Mouse (Mus musculus): Measurements from ENCODE around the gene Pawr. TPM values are rescaled to one million over a fixed set of nuclear protein-coding genes. Genes with fewer than 3 reads are reported as not detected.

Pawr gene
- total RNA-seq, 1 experiment = 36.4 TPM

DNA sequence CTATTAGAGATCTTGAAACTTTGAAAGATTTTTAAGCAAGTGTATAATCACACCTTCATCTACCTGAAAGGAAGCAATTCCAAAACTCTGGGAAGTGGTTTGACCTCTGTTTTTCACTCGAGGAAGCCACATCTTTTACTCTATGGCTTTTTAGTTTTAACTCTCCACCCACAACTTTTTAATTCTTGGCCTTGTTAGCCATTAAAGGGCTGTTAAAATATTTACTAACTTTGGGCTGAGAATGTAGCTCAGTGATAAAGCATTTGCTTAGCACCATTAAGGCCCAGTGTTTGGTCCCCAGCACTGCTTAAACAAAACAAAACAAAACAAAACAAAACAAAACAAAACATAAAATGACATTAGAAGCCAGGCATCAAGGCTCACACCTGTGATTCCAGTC, 2.2 kb downstream of the Pawr start:
- no peaks in the 10 kb centered on the region for H3K9me3 ChIP-seq (ENCODE audit: control insufficient read depth, insufficient read depth, low read depth, low read length)
- H3K4me3 ChIP-seq (ENCODE audit: insufficient read depth in 1 of 2, low read depth in 1 of 2, low read length in 2 of 2, poor library complexity in 1 of 2, severe bottlenecking in 1 of 2) = peak overlapping the region; percentile 80 to 99; a peak in 3 of 4 replicates
- H3K27ac ChIP-seq (ENCODE audit: insufficient read depth, low read depth, low read length, poor library complexity, severe bottlenecking) = no peak overlapping the region
- H3K36me3 ChIP-seq (ENCODE audit: control insufficient read depth, insufficient read depth, low read length, poor library complexity, severe bottlenecking) = peaks cover 4% of the 10 kb centered on the region; the same call in 1 of the 2 replicates
- H3K4me1 ChIP-seq (ENCODE audit: control insufficient read depth in 2 of 2, insufficient read depth in 2 of 2, low read length in 2 of 2, poor library complexity in 1 of 2) = peaks cover 1 to 4% of the 10 kb centered on the region in 2 experiments; a peak in 2 of 4 replicates
- peak overlapping the region; percentile 90; the same call in 1 of the 2 replicates for H3K9ac ChIP-seq (ENCODE audit: insufficient read depth, low read depth, low read length, poor library complexity, severe bottlenecking)
- in situ Hi-C loops (cut with MboI; ENCODE audit: low sequenced_read_pairs in 2 of 2, unreplicated experiment in 2 of 2) = no loop called here
- no peak for DNase-seq (ENCODE audit: low read depth, low spot score)
- no peak for TF ChIP-seq ZNF384 (IDR thresholded peaks at IDR 0.05; ENCODE audit: low read depth, low read length)
- TF ChIP-seq HCFC1 (IDR thresholded peaks at IDR 0.05; ENCODE audit: borderline replicate concordance, insufficient read depth, low read length) = no peak
- TF ChIP-seq CHD2 (IDR thresholded peaks at IDR 0.05; ENCODE audit: low read depth, low read length) = no peak
- no peak for TF ChIP-seq MAFK (IDR thresholded peaks at IDR 0.05; ENCODE audit: insufficient read depth, low read depth, low read length)
- no peak for TF ChIP-seq ZC3H11A (IDR thresholded peaks at IDR 0.05; ENCODE audit: borderline replicate concordance, low read depth, low read length)

DNA sequence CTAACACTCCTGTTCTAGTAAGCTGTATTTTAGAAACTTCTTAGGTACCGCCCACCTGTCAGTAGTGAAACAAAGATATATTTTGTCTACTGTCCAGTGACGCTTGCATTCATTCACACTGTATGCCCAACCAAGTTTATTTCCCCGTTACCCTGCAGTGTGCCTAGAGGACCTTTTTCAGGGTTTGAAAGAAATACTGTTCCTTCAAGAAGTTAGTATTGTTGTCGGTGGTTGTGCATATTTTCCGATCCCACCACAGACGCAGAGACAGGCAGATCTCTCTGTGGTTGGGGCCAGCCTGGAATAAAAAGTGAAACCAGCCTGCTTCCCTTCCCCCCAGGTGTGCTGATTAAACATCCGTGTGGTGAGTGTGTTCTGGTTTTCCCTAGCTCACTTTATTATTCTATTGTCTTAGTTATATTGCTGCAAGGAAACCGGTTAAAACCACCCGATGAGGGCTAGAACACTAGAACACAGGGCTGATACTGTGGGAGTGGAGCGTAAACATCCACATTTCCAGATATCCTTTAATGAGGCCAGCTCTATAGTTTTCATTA, 3.9 kb downstream of the Pawr start:
- Histone ChIP-seq H3K36me3 (ENCODE audit: control insufficient read depth, insufficient read depth, low read length, poor library complexity, severe bottlenecking) (peaks cover 6% of the 10 kb centered on the region; the same call in 1 of the 2 replicates), H3K27ac (ENCODE audit: insufficient read depth, low read depth, low read length, poor library complexity, severe bottlenecking) (no peak overlapping the region), H3K4me1 (ENCODE audit: control insufficient read depth in 2 of 2, insufficient read depth in 2 of 2, low read length in 2 of 2, poor library complexity in 1 of 2) (peaks cover 1 to 4% of the 10 kb centered on the region in 2 experiments; a peak in 2 of 4 replicates), H3K4me3 (ENCODE audit: insufficient read depth in 1 of 2, low read depth in 1 of 2, low read length in 2 of 2, poor library complexity in 1 of 2, severe bottlenecking in 1 of 2) (no peak overlapping the region), H3K9ac (ENCODE audit: insufficient read depth, low read depth, low read length, poor library complexity, severe bottlenecking) (no peak overlapping the region), H3K9me3 (ENCODE audit: control insufficient read depth, insufficient read depth, low read depth, low read length) (no peaks in the 10 kb centered on the region)
- TF ChIP-seq MAFK (IDR thresholded peaks at IDR 0.05; ENCODE audit: insufficient read depth, low read depth, low read length) (no peak), CHD2 (IDR thresholded peaks at IDR 0.05; ENCODE audit: low read depth, low read length) (no peak), ZC3H11A (IDR thresholded peaks at IDR 0.05; ENCODE audit: borderline replicate concordance, low read depth, low read length) (no peak), HCFC1 (IDR thresholded peaks at IDR 0.05; ENCODE audit: borderline replicate concordance, insufficient read depth, low read length) (no peak), ZNF384 (IDR thresholded peaks at IDR 0.05; ENCODE audit: low read depth, low read length) (no peak)
- in situ Hi-C loops (cut with MboI; ENCODE audit: low sequenced_read_pairs in 2 of 2, unreplicated experiment in 2 of 2) = no loop called here
- no peak for DNase-seq (ENCODE audit: low read depth, low spot score)

- H3K36me3 ChIP-seq (ENCODE audit: control insufficient read depth, insufficient read depth, low read length, poor library complexity, severe bottlenecking) = peaks cover 6% of the 10 kb centered on the region; the same call in 1 of the 2 replicates
- no peak overlapping the region for H3K9ac ChIP-seq (ENCODE audit: insufficient read depth, low read depth, low read length, poor library complexity, severe bottlenecking)
- H3K27ac ChIP-seq (ENCODE audit: insufficient read depth, low read depth, low read length, poor library complexity, severe bottlenecking) = no peak overlapping the region
- H3K4me3 ChIP-seq (ENCODE audit: insufficient read depth in 1 of 2, low read depth in 1 of 2, low read length in 2 of 2, poor library complexity in 1 of 2, severe bottlenecking in 1 of 2) = no peak overlapping the region
- H3K4me1 ChIP-seq (ENCODE audit: control insufficient read depth in 2 of 2, insufficient read depth in 2 of 2, low read length in 2 of 2, poor library complexity in 1 of 2) = peaks cover 1 to 2% of the 10 kb centered on the region in 2 experiments; a peak in 2 of 4 replicates
- in situ Hi-C loops (cut with MboI; ENCODE audit: low sequenced_read_pairs in 2 of 2, unreplicated experiment in 2 of 2) = no loop called here
- no peaks in the 10 kb centered on the region for H3K9me3 ChIP-seq (ENCODE audit: control insufficient read depth, insufficient read depth, low read depth, low read length)
- no peak for DNase-seq (ENCODE audit: low read depth, low spot score)
- TF ChIP-seq MAFK (IDR thresholded peaks at IDR 0.05; ENCODE audit: insufficient read depth, low read depth, low read length) (no peak), ZNF384 (IDR thresholded peaks at IDR 0.05; ENCODE audit: low read depth, low read length) (no peak)
These were observed 4.7 kb downstream of the Pawr start for GRCm38 (mm10) chr10:108336581-108336980.

DNA sequence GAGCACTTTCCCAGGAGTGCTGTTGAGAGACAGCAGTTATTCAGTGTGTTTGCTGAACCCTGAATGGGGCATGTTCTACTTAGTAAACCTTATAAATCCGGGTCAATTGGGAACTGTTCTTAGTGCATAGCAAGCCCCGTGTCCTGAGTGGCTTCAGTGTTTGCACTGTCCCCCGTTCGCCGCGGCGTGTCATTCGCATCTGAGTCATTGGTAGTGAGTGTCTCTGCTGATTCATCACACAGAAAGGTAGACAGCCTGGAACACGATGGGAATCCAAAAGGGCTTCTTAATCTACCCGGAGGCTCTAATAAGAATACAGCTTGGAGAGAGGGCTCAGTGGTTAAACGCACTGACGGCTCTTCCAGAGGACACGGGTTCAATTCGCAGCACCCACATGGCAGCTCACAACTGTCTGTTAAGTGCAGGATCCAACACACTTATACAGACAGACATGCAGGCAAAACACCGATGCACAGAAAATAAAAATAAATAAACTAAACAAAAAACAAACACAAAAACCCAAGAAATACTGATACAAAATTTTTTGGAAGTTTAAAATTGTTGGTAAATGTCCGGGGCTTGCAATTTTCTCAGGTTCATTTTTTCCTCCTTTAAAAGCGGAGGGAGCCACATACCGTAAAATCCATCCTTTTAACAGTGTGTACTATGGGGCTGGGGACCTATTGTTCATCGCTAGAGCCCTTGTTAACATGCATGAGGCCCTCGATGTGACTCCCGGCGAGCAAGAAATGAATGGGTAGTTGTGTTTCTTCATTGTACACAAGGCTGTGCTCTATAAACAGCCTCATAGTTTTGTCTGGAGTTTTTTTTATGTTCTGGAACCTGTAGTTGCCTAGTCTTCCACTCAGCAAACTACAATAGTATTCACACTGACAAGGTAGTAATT, 6.4 kb downstream of the Pawr start:
- TF ChIP-seq CHD2 (IDR thresholded peaks at IDR 0.05; ENCODE audit: low read depth, low read length) (no peak), HCFC1 (IDR thresholded peaks at IDR 0.05; ENCODE audit: borderline replicate concordance, insufficient read depth, low read length) (no peak)
- no peaks in the 10 kb centered on the region for H3K9me3 ChIP-seq (ENCODE audit: control insufficient read depth, insufficient read depth, low read depth, low read length)
- H3K27ac ChIP-seq (ENCODE audit: insufficient read depth, low read depth, low read length, poor library complexity, severe bottlenecking) = no peak overlapping the region
- DNase-seq (ENCODE audit: low read depth, low spot score) = no peak
- peaks cover 1 to 2% of the 10 kb centered on the region in 2 experiments; a peak in 2 of 4 replicates for H3K4me1 ChIP-seq (ENCODE audit: control insufficient read depth in 2 of 2, insufficient read depth in 2 of 2, low read length in 2 of 2, poor library complexity in 1 of 2)
- in situ Hi-C loops (cut with MboI; ENCODE audit: low sequenced_read_pairs in 2 of 2, unreplicated experiment in 2 of 2) = no loop called here
- H3K9ac ChIP-seq (ENCODE audit: insufficient read depth, low read depth, low read length, poor library complexity, severe bottlenecking) = no peak overlapping the region
- peaks cover 8% of the 10 kb centered on the region; the same call in 1 of the 2 replicates for H3K36me3 ChIP-seq (ENCODE audit: control insufficient read depth, insufficient read depth, low read length, poor library complexity, severe bottlenecking)
- no peak overlapping the region for H3K4me3 ChIP-seq (ENCODE audit: insufficient read depth in 1 of 2, low read depth in 1 of 2, low read length in 2 of 2, poor library complexity in 1 of 2, severe bottlenecking in 1 of 2)
